8 mouse cellular contexts compared by ENCODE assay signal in the genomic region with DNA sequence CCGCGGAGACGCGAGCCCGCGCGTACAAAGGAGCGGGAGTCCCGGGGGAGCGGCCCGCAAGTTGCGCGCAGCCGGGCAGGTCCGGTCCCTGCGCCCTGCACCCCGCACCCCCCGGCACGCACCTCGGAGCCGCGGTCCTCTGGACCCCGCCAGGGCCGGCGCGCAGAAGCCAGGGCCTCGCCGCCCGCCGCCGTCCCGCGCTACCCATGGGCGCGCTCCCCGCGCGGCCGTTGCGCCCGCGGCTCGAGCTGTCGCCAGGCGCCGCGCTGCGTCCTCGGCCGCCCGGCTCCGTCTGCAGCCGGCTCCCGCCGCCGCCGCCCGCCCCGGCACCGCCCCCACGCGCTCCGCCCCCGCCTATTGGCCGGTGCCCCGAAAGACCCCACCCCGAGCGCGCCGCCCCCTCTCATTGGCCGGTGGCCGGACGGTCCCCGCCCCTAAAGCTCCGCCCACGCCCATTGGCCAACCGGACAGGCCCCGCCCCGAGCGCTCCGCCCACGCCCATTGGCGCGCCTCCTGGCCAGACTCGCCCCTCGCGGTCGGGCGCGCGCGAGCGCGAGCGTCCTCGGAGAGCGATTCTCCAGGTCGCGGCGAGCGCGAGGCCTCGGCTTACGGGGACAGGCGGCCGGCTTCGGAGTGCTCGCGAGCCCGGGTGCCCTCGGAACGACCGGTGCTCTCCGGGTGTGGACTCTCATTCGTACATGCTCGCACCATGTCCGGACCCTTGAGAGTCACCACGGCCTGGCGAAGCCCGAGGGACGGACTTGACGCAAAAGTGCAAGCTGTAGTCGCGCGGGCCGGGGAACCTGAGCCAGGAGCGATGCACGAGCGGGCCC. TPM values are rescaled to one million over a fixed set of nuclear protein-coding genes. Genes with fewer than 3 reads are reported as not detected.
DNase-seq lines count a peak whose midpoint lies in the region; ATAC-seq and TF ChIP-seq lines count a peak whose summit lies in the region.

TSS of gene Sipa1l2 (minus strand) at position 276 of the 833 bp plus-strand sequence.

- H3K9ac ChIP-seq in forebrain, embryonic 11.5 days (ENCODE audit: low read length): peak within 1 kb of the TSS; percentile 83
- peak within 1 kb of the TSS; percentile 90 for H3K9ac ChIP-seq in heart, embryonic 16.5 days (ENCODE audit: low read length)
- H3K9ac ChIP-seq in liver, embryonic 14.5 days (replicated peaks): no peak within 1 kb of the TSS
- peak within 1 kb of the TSS; percentile 48 for H3K9ac ChIP-seq in stomach, embryonic 15.5 days

- no peak for TF ChIP-seq EP300 in liver, embryonic 14.5 days (IDR thresholded peaks at IDR 0.05; ENCODE audit: low read depth)

- DNase-seq in CD8-positive naive resting alpha-beta T cell, adult 2 months (ENCODE audit: low read depth in 2 of 2, low spot score in 2 of 2): peak; percentile 91 to 92
- DNase-seq in c-Kit-positive CD71-positive TER-119-negative erythroid progenitor cells, embryonic 14.5 days (ENCODE audit: low read depth): peak; percentile 78
- DNase-seq in forebrain, embryonic 11.5 days (ENCODE audit: low spot score): peak; percentile 100
- DNase-seq in kidney, postnatal 25 days: peak; percentile 99
- peak; percentile 68 to 75 (median 72) for DNase-seq in liver, embryonic 14.5 days (ENCODE audit: low read depth in 3 of 3, low spot score in 3 of 3)
- DNase-seq in neural tube, embryonic 10.5 days (ENCODE audit: extremely low spot score, low spot score): peak; percentile 99

- peaks cover 14% of the 10 kb centered on the region for H3K4me1 ChIP-seq in forebrain, embryonic 11.5 days (replicated peaks; ENCODE audit: control insufficient read depth, insufficient read depth, low read length)
- peaks cover 29% of the 10 kb centered on the region for H3K4me1 ChIP-seq in heart, embryonic 16.5 days (ENCODE audit: control insufficient read depth, insufficient read depth, low read length)
- 0 out of 4 replicates have a peak, but pooled peaks cover 0 to 3% of the 10 kb centered on the region in 2 experiments for H3K4me1 ChIP-seq in liver, embryonic 14.5 days (replicated peaks; ENCODE audit: control insufficient read depth in 2 of 2, insufficient read depth in 2 of 2, low read length in 1 of 2)
- peaks cover 10% of the 10 kb centered on the region for H3K4me1 ChIP-seq in stomach, embryonic 15.5 days

- peak within 1 kb of the TSS; percentile 86 for H3K4me2 ChIP-seq in forebrain, embryonic 11.5 days (ENCODE audit: low read depth, low read length, severe bottlenecking)
- peak within 1 kb of the TSS; percentile 96 for H3K4me2 ChIP-seq in heart, embryonic 16.5 days (ENCODE audit: low read depth, low read length)
- peak within 1 kb of the TSS; percentile 77 for H3K4me2 ChIP-seq in liver, embryonic 14.5 days (ENCODE audit: low read depth)
- peak within 1 kb of the TSS; percentile 98 for H3K4me2 ChIP-seq in stomach, embryonic 15.5 days

- peak within 1 kb of the TSS; percentile 72 for H3K4me3 ChIP-seq in forebrain, embryonic 11.5 days (ENCODE audit: low read depth, low read length)
- peak within 1 kb of the TSS; percentile 86 for H3K4me3 ChIP-seq in heart, embryonic 16.5 days (ENCODE audit: low read length)
- H3K4me3 ChIP-seq in liver, embryonic 14.5 days (ENCODE audit: insufficient read depth in 1 of 2, low read depth in 2 of 2, low read length in 2 of 2): peak within 1 kb of the TSS; percentile 57 to 61
- H3K4me3 ChIP-seq in stomach, embryonic 15.5 days (replicated peaks): peak within 1 kb of the TSS; percentile 64

- H3K9me3 ChIP-seq in forebrain, embryonic 11.5 days (ENCODE audit: control insufficient read depth, low read length): peaks cover 3% of the 10 kb centered on the region; the same call in 1 of the 2 replicates
- H3K9me3 ChIP-seq in heart, embryonic 16.5 days (replicated peaks; ENCODE audit: control insufficient read depth, low read length): peaks cover 4% of the 10 kb centered on the region; the same call in 1 of the 2 replicates
- H3K9me3 ChIP-seq in liver, embryonic 14.5 days (ENCODE audit: control insufficient read depth, low read length): no peaks in the 10 kb centered on the region
- no peaks in the 10 kb centered on the region for H3K9me3 ChIP-seq in stomach, embryonic 15.5 days

- H3K27ac ChIP-seq in forebrain, embryonic 11.5 days (ENCODE audit: low read depth, low read length): no peak within 1 kb of the TSS
- peak within 1 kb of the TSS; percentile 87 for H3K27ac ChIP-seq in heart, embryonic 16.5 days (ENCODE audit: low read length)
- H3K27ac ChIP-seq in liver, embryonic 14.5 days: no peak within 1 kb of the TSS
- peak within 1 kb of the TSS; percentile 76 for H3K27ac ChIP-seq in stomach, embryonic 15.5 days

- WGBS in forebrain, embryonic 11.5 days: under 1% methylated on average over 83 of the region's 129 CpGs
- WGBS in heart, embryonic 16.5 days: under 1% methylated on average over 82 of the region's 129 CpGs
- WGBS in liver, embryonic 14.5 days (ENCODE audit: insufficient replicate concordance): under 1% methylated on average over 106 of the region's 129 CpGs
- 0% methylated on average over 102 of the region's 129 CpGs for WGBS in stomach, embryonic 15.5 days

- no peak for TF ChIP-seq CTCF in liver, embryonic 14.5 days (IDR thresholded peaks at IDR 0.05; ENCODE audit: low read depth)

- ATAC-seq in forebrain, embryonic 11.5 days (replicated peaks; ENCODE audit: low FRiP score): peak; percentile 94
- peak; percentile 93 for ATAC-seq in heart, embryonic 16.5 days (replicated peaks; ENCODE audit: extremely low read depth, insufficient read depth, low FRiP score)
- peak; percentile 92 for ATAC-seq in liver, embryonic 14.5 days (ENCODE audit: insufficient read depth)
- peak; percentile 85 for ATAC-seq in stomach, embryonic 15.5 days (ENCODE audit: insufficient read depth, low FRiP score, low read depth)

- H3K36me3 ChIP-seq in forebrain, embryonic 11.5 days (ENCODE audit: control insufficient read depth, insufficient read depth, low read length): no peaks in the 10 kb centered on the region
- H3K36me3 ChIP-seq in heart, embryonic 16.5 days (ENCODE audit: control insufficient read depth, insufficient read depth): no peaks in the 10 kb centered on the region
- no peaks in the 10 kb centered on the region for H3K36me3 ChIP-seq in liver, embryonic 14.5 days (replicated peaks; ENCODE audit: control insufficient read depth, insufficient read depth, low read depth)
- no peaks in the 10 kb centered on the region for H3K36me3 ChIP-seq in stomach, embryonic 15.5 days

- no peaks in the 10 kb centered on the region for H3K27me3 ChIP-seq in forebrain, embryonic 11.5 days (ENCODE audit: control insufficient read depth, insufficient read depth, low read length)
- H3K27me3 ChIP-seq in heart, embryonic 16.5 days (ENCODE audit: control insufficient read depth, insufficient read depth, low read length): no peaks in the 10 kb centered on the region
- peaks cover 24% of the 10 kb centered on the region for H3K27me3 ChIP-seq in liver, embryonic 14.5 days (ENCODE audit: control insufficient read depth, insufficient read depth, low read length)
- H3K27me3 ChIP-seq in stomach, embryonic 15.5 days (replicated peaks): no peaks in the 10 kb centered on the region

RNA-seq across cellular contexts. Expression of gene Sipa1l2, which starts in this region (rescaled TPM):
- polyA plus RNA-seq in forebrain, embryonic 11.5 days (2014; fragmentation: Nextera tagmentation; extraction: Ambion mirVana): 19.9 and 23.3 TPM in 2 replicates
- 19.9 and 24.4 TPM in 2 replicates for polyA plus RNA-seq in heart, embryonic 16.5 days (2015; fragmentation: Nextera tagmentation; extraction: Ambion mirVana)
- 0.64 and 0.69 TPM in 2 replicates for polyA plus RNA-seq in liver, embryonic 14.5 days (2012; rRNA removed)
- 0.39 and 0.47 TPM in 2 replicates for polyA plus RNA-seq in liver, embryonic 14.5 days (2014; fragmentation: Nextera tagmentation; extraction: Ambion mirVana)
- 8.3 and 9.7 TPM in 2 replicates for polyA plus RNA-seq in stomach, embryonic 15.5 days (2015; fragmentation: Nextera tagmentation; extraction: Ambion mirVana)

Comparison
In these comparisons a context has a peak if more than half of its experiments do, and no peak if none do; other contexts are left out.
1. Peak in DNase-seq, ATAC-seq, H3K4me3 ChIP-seq and H3K4me2 ChIP-seq in liver, embryonic 14.5 days; RNA of the gene not detected or under 1 TPM.
2. H3K27ac ChIP-seq: peak in heart, embryonic 16.5 days (single experiment) and stomach, embryonic 15.5 days (single experiment); none in forebrain, embryonic 11.5 days (single experiment) and liver, embryonic 14.5 days (single experiment).
3. Peak in every context shown above with its lines, with median percentiles within 50 percentile points of each other: DNase-seq, ATAC-seq, H3K4me2 ChIP-seq and H3K4me3 ChIP-seq.